Mouse (Mus musculus) MEL (cell line): ENCODE results near the gene Gm11172. TPM values are rescaled to one million over a fixed set of nuclear protein-coding genes. Genes with fewer than 3 reads are reported as not detected.

Source experiments
- DNase-seq: peaks from one replicate; pipeline ENCODE4 v3.0.0; 2011; ENCODE audit warnings: low read depth, low spot score
- H3K27ac ChIP-seq: 2 replicates; pipeline ENCODE4 v1.5.1; 2012; ENCODE audit warnings: low read depth, mild to moderate bottlenecking, control low read depth, low read length, moderate library complexity; ENCODE audit not compliant: control insufficient read depth
- H3K27me3 ChIP-seq, 2 experiments: fragments of 150-350 bp in 1 of 2; sonication (generic) in 1 of 2; 2 replicates each; pipeline ENCODE4 v1.6.1; 2012; ENCODE audit warnings: low read length in 2 of 2, mild to moderate bottlenecking in 2 of 2, improper control_type of control experiment in 1 of 2, moderate library complexity in 1 of 2; ENCODE audit not compliant: insufficient read depth in 2 of 2, control insufficient read depth in 1 of 2
- H3K36me3 ChIP-seq, 2 experiments: 2 replicates each; pipeline ENCODE4 v1.6.1; 2012 to 2014; ENCODE audit warnings: low read length in 2 of 2, improper control_type of control experiment in 1 of 2, inconsistent platforms in 1 of 2, mild to moderate bottlenecking in 1 of 2; ENCODE audit not compliant: insufficient read depth in 2 of 2, control insufficient read depth in 1 of 2
- H3K4me1 ChIP-seq, 2 experiments: fragments of 150-350 bp in 1 of 2; sonication (generic) in 1 of 2; 2 replicates each; pipeline ENCODE4 v1.6.1; 2012; ENCODE audit warnings: low read length in 2 of 2, improper control_type of control experiment in 1 of 2, mild to moderate bottlenecking in 1 of 2; ENCODE audit not compliant: insufficient read depth in 2 of 2, control insufficient read depth in 1 of 2
- H3K4me3 ChIP-seq, 2 experiments: fragments of 150-350 bp in 1 of 2; sonication (generic) in 1 of 2; 2 replicates each; pipeline ENCODE4 v1.5.1; 2012; ENCODE audit warnings: low read depth in 2 of 2, low read length in 2 of 2, mild to moderate bottlenecking in 2 of 2, moderate library complexity in 2 of 2, control low read depth in 1 of 2, improper control_type of control experiment in 1 of 2; ENCODE audit not compliant: control insufficient read depth in 1 of 2, insufficient read depth in 1 of 2
- H3K79me2 ChIP-seq: 2 replicates; pipeline ENCODE4 v1.6.1; 2012; ENCODE audit warnings: mild to moderate bottlenecking, low read length, moderate library complexity; ENCODE audit not compliant: control insufficient read depth, poor library complexity, insufficient read depth
- H3K9ac ChIP-seq: 2 replicates; pipeline ENCODE4 v1.6.1; 2012; ENCODE audit warnings: low read depth, mild to moderate bottlenecking, control low read depth, low read length, moderate library complexity; ENCODE audit not compliant: control insufficient read depth, poor library complexity, severe bottlenecking
- H3K9me3 ChIP-seq: fragments of 150-350 bp; sonication (generic); replicated peaks from 2 replicates; pipeline ENCODE4 v1.6.1; 2012; ENCODE audit warnings: mild to moderate bottlenecking, low read length, improper control_type of control experiment, moderate library complexity; ENCODE audit not compliant: insufficient read depth
- BHLHE40 ChIP-seq: IDR thresholded peaks from 2 replicates; pipeline ENCODE4 v1.6.1; 2012; ENCODE audit warnings: low read depth, mild to moderate bottlenecking, inconsistent platforms, low read length, improper control_type of control experiment, borderline replicate concordance
- CHD1 ChIP-seq: IDR thresholded peaks from 2 replicates; pipeline ENCODE4 v1.6.1; 2012; ENCODE audit warnings: low read depth, mild to moderate bottlenecking, inconsistent platforms, low read length, improper control_type of control experiment
- ETS1 ChIP-seq: IDR thresholded peaks from 2 replicates; pipeline ENCODE4 v1.6.1; 2012; ENCODE audit warnings: low read depth, mild to moderate bottlenecking, inconsistent platforms, low read length, improper control_type of control experiment, moderate library complexity
- GABPA ChIP-seq: IDR thresholded peaks from 2 replicates; pipeline ENCODE4 v1.6.1; 2012; ENCODE audit warnings: low read depth, mild to moderate bottlenecking, inconsistent platforms, low read length, improper control_type of control experiment, moderate library complexity
- GATA1 ChIP-seq: IDR thresholded peaks from 2 replicates; pipeline ENCODE4 v1.6.1; 2011; ENCODE audit warnings: low read depth, low read length, improper control_type of control experiment
- HCFC1 ChIP-seq: IDR thresholded peaks from 2 replicates; pipeline ENCODE4 v1.6.1; 2012; ENCODE audit warnings: low read depth, mild to moderate bottlenecking, inconsistent platforms, low read length, improper control_type of control experiment, moderate library complexity
- JUND ChIP-seq: IDR thresholded peaks from 2 replicates; pipeline ENCODE4 v1.6.1; 2011; ENCODE audit warnings: low read depth, mild to moderate bottlenecking, improper control_type of control experiment, low read length
- KAT2A ChIP-seq: conservative IDR thresholded peaks from 2 replicates; pipeline ENCODE4 v1.6.1; 2012; ENCODE audit warnings: low read depth, low read length, improper control_type of control experiment, inconsistent platforms
- MAX ChIP-seq: IDR thresholded peaks from 2 replicates; pipeline ENCODE4 v1.6.1; 2011; ENCODE audit warnings: low read length, improper control_type of control experiment
- MAZ ChIP-seq: IDR thresholded peaks from 2 replicates; pipeline ENCODE4 v1.6.1; 2012; ENCODE audit warnings: low read depth, mild to moderate bottlenecking, inconsistent platforms, low read length, improper control_type of control experiment
- MXI1 ChIP-seq: IDR thresholded peaks from 2 replicates; pipeline ENCODE4 v1.6.1; 2011; ENCODE audit warnings: mild to moderate bottlenecking, low read depth, low read length, improper control_type of control experiment
- MYB ChIP-seq: IDR thresholded peaks from 2 replicates; pipeline ENCODE4 v1.6.1; 2011; ENCODE audit warnings: mild to moderate bottlenecking, low read depth, low read length, improper control_type of control experiment
- MYC ChIP-seq: IDR thresholded peaks from 2 replicates; pipeline ENCODE4 v1.6.1; 2011; ENCODE audit warnings: low read depth, mild to moderate bottlenecking, low read length, improper control_type of control experiment, moderate library complexity
- NELFE ChIP-seq: IDR thresholded peaks from 2 replicates; pipeline ENCODE4 v1.6.1; 2011; ENCODE audit warnings: low read depth, low read length, improper control_type of control experiment
- NRF1 ChIP-seq: IDR thresholded peaks from 2 replicates; pipeline ENCODE4 v1.6.1; 2014; ENCODE audit warnings: low read depth, mild to moderate bottlenecking, inconsistent platforms, low read length, improper control_type of control experiment, moderate library complexity; ENCODE audit not compliant: poor library complexity, insufficient read depth, severe bottlenecking
- POLR2A ChIP-seq, 2 experiments: IDR thresholded peaks; 2 replicates each; pipeline ENCODE4 v1.6.1; 2011 to 2012; ENCODE audit warnings: low read length in 2 of 2, mild to moderate bottlenecking in 2 of 2, control low read depth in 1 of 2, improper control_type of control experiment in 1 of 2, low read depth in 1 of 2, moderate library complexity in 1 of 2; ENCODE audit not compliant: control insufficient read depth in 1 of 2, insufficient read depth in 1 of 2, poor library complexity in 1 of 2
- POLR2AphosphoS5 ChIP-seq: IDR thresholded peaks from 2 replicates; pipeline ENCODE4 v1.6.1; 2012; ENCODE audit warnings: low read depth, borderline replicate concordance, mild to moderate bottlenecking, inconsistent platforms, low read length, moderate library complexity, mixed read lengths
- RAD21 ChIP-seq: IDR thresholded peaks from 2 replicates; pipeline ENCODE4 v1.6.1; 2011; ENCODE audit warnings: mild to moderate bottlenecking, low read depth, low read length, improper control_type of control experiment
- RCOR1 ChIP-seq: IDR thresholded peaks from 2 replicates; pipeline ENCODE4 v1.6.1; 2012; ENCODE audit warnings: low read depth, mild to moderate bottlenecking, inconsistent platforms, low read length, improper control_type of control experiment
- SIN3A ChIP-seq: IDR thresholded peaks from 2 replicates; pipeline ENCODE4 v1.6.1; 2012; ENCODE audit warnings: low read length, improper control_type of control experiment, inconsistent platforms
- SMC3 ChIP-seq: IDR thresholded peaks from 2 replicates; pipeline ENCODE4 v1.6.1; 2011; ENCODE audit warnings: low read depth, low read length, improper control_type of control experiment
- TAL1 ChIP-seq: IDR thresholded peaks from 2 replicates; pipeline ENCODE4 v1.6.1; 2012; ENCODE audit warnings: mild to moderate bottlenecking, inconsistent platforms, low read length, moderate library complexity, mixed read lengths
- TBP ChIP-seq: IDR thresholded peaks from 2 replicates; pipeline ENCODE4 v1.8.0; 2011; ENCODE audit warnings: low read depth, low read length, improper control_type of control experiment
- TCF12 ChIP-seq: IDR thresholded peaks from 2 replicates; pipeline ENCODE4 v1.6.1; 2014; ENCODE audit warnings: low read depth, mild to moderate bottlenecking, inconsistent platforms, low read length, improper control_type of control experiment, moderate library complexity
- UBTF ChIP-seq: IDR thresholded peaks from 2 replicates; pipeline ENCODE4 v1.6.1; 2012; ENCODE audit warnings: low read depth, mild to moderate bottlenecking, inconsistent platforms, low read length, improper control_type of control experiment, moderate library complexity, borderline replicate concordance; ENCODE audit not compliant: insufficient read depth
- USF1 ChIP-seq: IDR thresholded peaks from 2 replicates; pipeline ENCODE4 v1.6.1; 2014; ENCODE audit warnings: low read depth, mild to moderate bottlenecking, inconsistent platforms, low read length, improper control_type of control experiment, moderate library complexity
- USF2 ChIP-seq, 2 experiments: IDR thresholded peaks; 2 replicates each; pipeline ENCODE4 v1.6.1; 2011 to 2012; ENCODE audit warnings: improper control_type of control experiment in 2 of 2, low read length in 2 of 2, borderline replicate concordance in 1 of 2, inconsistent platforms in 1 of 2, low read depth in 1 of 2, mild to moderate bottlenecking in 1 of 2; ENCODE audit not compliant: insufficient read depth in 1 of 2
- ZKSCAN1 ChIP-seq: IDR thresholded peaks from 2 replicates; pipeline ENCODE4 v1.6.1; 2012; ENCODE audit warnings: low read depth, mild to moderate bottlenecking, inconsistent platforms, low read length, improper control_type of control experiment, moderate library complexity
- ZMIZ1 ChIP-seq: IDR thresholded peaks from 2 replicates; pipeline ENCODE4 v1.6.1; 2012; ENCODE audit warnings: low read depth, mild to moderate bottlenecking, inconsistent platforms, low read length, improper control_type of control experiment, moderate library complexity
- ZNF384 ChIP-seq: IDR thresholded peaks from 2 replicates; pipeline ENCODE4 v1.6.1; 2012; ENCODE audit warnings: low read depth, mild to moderate bottlenecking, inconsistent platforms, low read length, improper control_type of control experiment
- polyA plus RNA-seq, 2 experiments: library from polyadenylated mRNA; stranded (reverse) in 1 of 2; unstranded in 1 of 2; fragments of >175 nt in 1 of 2; fragments of >200 nt in 1 of 2; gene quantifications; 2 replicates each; pipeline versions ENCODE4 v1.2.1 to v1.2.4; 2012; ENCODE audit warnings: low replicate concordance in 2 of 2, low read depth in 1 of 2; ENCODE audit not compliant: insufficient read length in 2 of 2, insufficient read depth in 1 of 2, missing spikeins in 1 of 2
- total RNA-seq: library from RNA; depleted of rRNA; stranded (reverse); fragments of 300-350 nt; gene quantifications from 2 replicates; pipeline ENCODE4 v1.2.3, GENCODE M21; 2012

Gm11172 gene
- total and polyA plus RNA-seq, 3 experiments: not detected

DNA sequence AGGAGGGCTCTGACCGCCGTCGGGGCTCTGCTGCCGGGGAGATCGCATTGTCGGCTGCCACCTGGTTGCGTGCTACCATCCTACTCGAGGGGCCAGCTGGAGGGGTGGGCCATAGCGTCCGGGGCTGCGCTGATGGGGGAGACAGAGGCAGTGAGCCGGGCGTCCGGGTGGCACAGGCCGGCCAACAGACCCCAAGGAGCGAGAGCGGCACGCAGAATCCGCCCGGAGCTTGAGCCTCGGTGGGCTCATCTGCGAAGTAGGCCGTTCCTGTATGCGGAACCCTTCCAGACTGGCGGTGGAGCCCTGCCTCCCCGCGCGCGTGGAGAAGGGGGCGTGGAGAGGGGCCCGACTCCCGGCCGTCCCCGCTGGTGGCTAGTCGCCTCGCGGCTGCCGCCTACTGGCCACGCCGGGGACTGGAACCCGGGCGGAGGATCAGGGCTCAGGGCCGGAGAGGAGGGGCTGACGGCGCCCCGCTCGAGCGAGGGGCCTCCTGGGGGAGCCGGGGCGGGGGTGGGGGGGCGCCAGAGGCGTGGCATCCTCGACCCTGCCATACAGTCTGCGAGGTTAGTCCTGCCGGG is 27.8 kb upstream of the Gm11172 start (continued):
- TF ChIP-seq BHLHE40: no peak
- TF ChIP-seq USF2 (IDR thresholded peaks at IDR 0.05; ENCODE audit: borderline replicate concordance in 1 of 2, insufficient read depth in 1 of 2, low read depth in 1 of 2, low read length in 2 of 2): no peak
- no peak for TF ChIP-seq HCFC1
- no peak for TF ChIP-seq MAX
- TF ChIP-seq ZNF384: no peak
- TF ChIP-seq SMC3: peak; percentile 75
- TF ChIP-seq POLR2AphosphoS5: no peak
- TF ChIP-seq GABPA: no peak
- TF ChIP-seq NRF1: no peak
- TF ChIP-seq ZKSCAN1: no peak

- no peaks in the 10 kb centered on the region; the same call in 1 of the 2 replicates for H3K79me2 ChIP-seq
- H3K27me3 ChIP-seq: peaks cover 0 to 4% of the 10 kb centered on the region in 2 experiments; a peak in 2 of 4 replicates
- peak; percentile 94 for DNase-seq
- peak within 1 kb of the TSS; percentile 95 to 100 for H3K4me3 ChIP-seq
- H3K9ac ChIP-seq: peak within 1 kb of the TSS; percentile 86
- peak within 1 kb of the TSS; percentile 72 for H3K27ac ChIP-seq
- H3K36me3 ChIP-seq: no peaks in the 10 kb centered on the region
- H3K4me1 ChIP-seq: peaks cover 0 to 3% of the 10 kb centered on the region in 2 experiments; a peak in 1 of 4 replicates
- H3K9me3 ChIP-seq: no peaks in the 10 kb centered on the region
- TF ChIP-seq HCFC1 (0 out of 2 replicates have a peak, but pooled peaks have one; percentile 16), NRF1 (peak; percentile 82), TAL1 (no peak), MXI1 (no peak; the same call in none of the 2 replicates), KAT2A (no peak), MYC (no peak), TCF12 (no peak), SIN3A (peak; percentile 76), ZMIZ1 (no peak), USF2 (IDR thresholded peaks at IDR 0.05; ENCODE audit: borderline replicate concordance in 1 of 2, insufficient read depth in 1 of 2, low read depth in 1 of 2, low read length in 2 of 2) (no peak), JUND (no peak), GABPA (no peak), UBTF (no peak; the same call in 1 of the 2 replicates), POLR2A (IDR thresholded peaks at IDR 0.05; ENCODE audit: control insufficient read depth in 1 of 2, insufficient read depth in 1 of 2, low read depth in 1 of 2, low read length in 2 of 2, poor library complexity in 1 of 2) (peak; percentile 40 to 64; a peak in 1 of 4 replicates), CHD1 (no peak), MAZ (no peak; the same call in none of the 2 replicates), ETS1 (peak; percentile 59; the same call in 1 of the 2 replicates), BHLHE40 (no peak), RCOR1 (no peak), RAD21 (no peak), MAX (no peak), USF1 (no peak), SMC3 (no peak), MYB (no peak), NELFE (no peak; the same call in none of the 2 replicates), TBP (peak; percentile 63; the same call in 1 of the 2 replicates), POLR2AphosphoS5 (no peak), GATA1 (no peak)
Observed at GRCm38 (mm10) chr16:10785371-10786231, 27.1 kb upstream of the Gm11172 start, which contains the start of gene Socs1. Socs1 (minus strand) TSS chr16:10785536.
